Mouse (Mus musculus) liver, adult 2 months (tissue): ENCODE measurements around the gene Mgat1.

Source experiments
- CTCF ChIP-seq: fragments of 200-500 bp; IDR thresholded peaks from 2 replicates; pipeline ENCODE4 v1.5.1; 2011; ENCODE audit warnings: low read depth, low read length, control low read depth
- POLR2A ChIP-seq: fragments of 200-500 bp; IDR thresholded peaks from 2 replicates; pipeline ENCODE4 v1.6.1; 2011; ENCODE audit warnings: low read length, control low read depth; ENCODE audit not compliant: insufficient read depth; ENCODE audit errors: extremely low read depth

- TF ChIP-seq POLR2A (no peak), CTCF (no peak)
Measured at GRCm38 (mm10) chr11:49202523-49203061, 41.4 kb upstream of the Mgat1 start.
